Mouse (Mus musculus) heart, postnatal 0 days (tissue): ENCODE measurements around the gene Cd24a. TPM values are rescaled to one million over a fixed set of nuclear protein-coding genes. Genes with fewer than 3 reads are reported as not detected.

Experiments used
- ATAC-seq: fragments of 200-750 bp; cut with Nextera tagmentation; 2 replicates; pipeline ENCODE4 v1.8.0; 2017; ENCODE audit warnings: low read depth, moderate number of reproducible peaks, moderate library complexity; ENCODE audit not compliant: insufficient read depth
- DNase-seq: peaks from one replicate; pipeline ENCODE4 v3.0.0-alpha.2; 2016; ENCODE audit warnings: low spot score
- H3K27ac ChIP-seq: fragments of 300-500 bp; sonication (generic); 2 replicates; pipeline ENCODE4 v1.5.1; 2014; ENCODE audit warnings: low read depth, mild to moderate bottlenecking
- H3K27me3 ChIP-seq: fragments of 300-500 bp; sonication (generic); 2 replicates; pipeline ENCODE4 v1.6.1; 2014; ENCODE audit warnings: low read length, mixed read lengths; ENCODE audit not compliant: control insufficient read depth, insufficient read depth
- H3K36me3 ChIP-seq: fragments of 300-500 bp; sonication (generic); replicated peaks from 2 replicates; pipeline ENCODE4 v1.6.1; 2014; ENCODE audit warnings: low read length, mixed read lengths; ENCODE audit not compliant: control insufficient read depth, insufficient read depth
- H3K4me1 ChIP-seq: fragments of 300-500 bp; sonication (generic); 2 replicates; pipeline ENCODE4 v1.6.1; 2014; ENCODE audit warnings: antibody characterized with exemption; ENCODE audit not compliant: control insufficient read depth, insufficient read depth
- H3K4me2 ChIP-seq: fragments of 300-500 bp; sonication (generic); 2 replicates; pipeline ENCODE4 v1.6.1; 2014; ENCODE audit warnings: low read depth, mild to moderate bottlenecking, low read length, moderate library complexity
- H3K4me3 ChIP-seq: fragments of 300-500 bp; sonication (generic); 2 replicates; pipeline ENCODE4 v1.5.1; 2014; ENCODE audit warnings: low read depth, low read length
- H3K9ac ChIP-seq: fragments of 300-500 bp; sonication (generic); replicated peaks from 2 replicates; pipeline ENCODE4 v1.6.1; 2014; ENCODE audit warnings: low read depth, low read length, mixed read lengths
- H3K9me3 ChIP-seq: fragments of 300-500 bp; sonication (generic); replicated peaks from 2 replicates; pipeline ENCODE4 v1.6.1; 2016; ENCODE audit warnings: low read length; ENCODE audit not compliant: control insufficient read depth
- CTCF ChIP-seq: IDR thresholded peaks from 2 replicates; pipeline ENCODE4 v1.5.1; 2016; ENCODE audit warnings: antibody characterized with exemption, control low read depth, low read depth
- EP300 ChIP-seq: IDR thresholded peaks from 2 replicates; pipeline ENCODE4 v1.6.1; 2016; ENCODE audit warnings: antibody characterized with exemption, low read depth
- WGBS: fragments of 180-500 bp; shearing (Covaris S2); extraction: QIAGEN DNeasy Blood & Tissue Kit; methylation state at CpG from one replicate; pipeline ENCODE4 v1.1.7; 2014; 5-methylcytosine and 5-hydroxymethylcytosine counted together
- polyA plus RNA-seq: library from polyadenylated mRNA; unstranded; fragments of >200 nt; fragmentation: Nextera tagmentation; extraction: Ambion mirVana; gene quantifications from 2 replicates; pipeline ENCODE4 v1.2.1, GENCODE M21; 2015
- total RNA-seq: library from RNA; depleted of rRNA; stranded (reverse); fragments of >200 nt; gene quantifications from 2 replicates; pipeline ENCODE4 v1.2.3, GENCODE M21; 2014; ENCODE audit warnings: low replicate concordance

Cd24a gene
- total and polyA plus RNA-seq, 2 experiments from 2014 or later, result 32.9 to 62.2 TPM

GRCm38 (mm10) chr10:43619939-43620338 is 41.9 kb downstream of the Cd24a start:
- no peak for DNase-seq
- ATAC-seq, result no peak
- no peak overlapping the region for H3K4me2 ChIP-seq
- TF ChIP-seq EP300, result no peak
- no peak for TF ChIP-seq CTCF
- 76% methylated on average over 2 of the region's 2 CpGs for WGBS
- H3K27ac ChIP-seq, result no peak overlapping the region
- no peak overlapping the region for H3K9ac ChIP-seq
- H3K4me3 ChIP-seq, result no peak overlapping the region
- H3K36me3 ChIP-seq, result no peaks in the 10 kb centered on the region
- H3K9me3 ChIP-seq, result no peaks in the 10 kb centered on the region
- no peaks in the 10 kb centered on the region for H3K27me3 ChIP-seq
- H3K4me1 ChIP-seq, result no peaks in the 10 kb centered on the region

GRCm38 (mm10) chr10:43623510-43623909 is 45.4 kb downstream of the Cd24a start:
- WGBS, result 84% methylated on average over 8 of the region's 8 CpGs
- TF ChIP-seq EP300 (no peak), CTCF (no peak)

DNA sequence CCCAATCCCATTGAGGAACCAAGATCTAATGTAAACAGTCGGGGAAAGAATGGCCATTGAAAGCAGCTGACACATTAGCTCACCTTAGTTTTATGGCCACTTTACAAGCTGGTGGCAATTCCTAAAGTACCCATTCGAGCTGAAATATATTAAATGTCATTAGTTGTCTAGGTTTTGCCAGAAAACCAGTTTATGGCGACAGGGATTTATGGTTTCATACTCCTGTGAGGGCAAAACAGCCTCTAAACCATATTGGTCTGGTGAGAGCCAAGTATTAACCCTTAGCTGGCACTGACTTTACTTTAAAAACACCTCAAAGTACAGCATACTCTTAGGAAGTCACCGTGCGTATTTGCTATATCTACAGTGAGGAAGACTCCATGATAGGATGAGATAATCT is 46.3 kb downstream of the Cd24a start:
- DNase-seq, result no peak
- whole genome bisulfite sequencing, result 76% methylated on average over 5 of the region's 5 CpGs
- H3K4me1 ChIP-seq, result no peaks in the 10 kb centered on the region
- no peak overlapping the region for H3K27ac ChIP-seq
- ATAC-seq, result no peak
- H3K36me3 ChIP-seq, result no peaks in the 10 kb centered on the region
- no peaks in the 10 kb centered on the region for H3K9me3 ChIP-seq
- H3K4me2 ChIP-seq, result no peak overlapping the region
- no peak overlapping the region for H3K4me3 ChIP-seq
- no peak overlapping the region for H3K9ac ChIP-seq
- TF ChIP-seq EP300, result no peak
- no peak for TF ChIP-seq CTCF
- no peaks in the 10 kb centered on the region for H3K27me3 ChIP-seq

More at GRCm38 (mm10) chr10:43623510-43623909, 45.4 kb downstream of the Cd24a start:
- Histone ChIP-seq H3K4me2 (no peak overlapping the region), H3K36me3 (no peaks in the 10 kb centered on the region), H3K4me3 (no peak overlapping the region), H3K27me3 (no peaks in the 10 kb centered on the region), H3K27ac (no peak overlapping the region), H3K4me1 (no peaks in the 10 kb centered on the region), H3K9ac (no peak overlapping the region), H3K9me3 (no peaks in the 10 kb centered on the region)
- DNase-seq, result no peak
- ATAC-seq, result no peak

- 61% methylated on average over 2 of the region's 2 CpGs for WGBS
- no peak overlapping the region for H3K9ac ChIP-seq
- no peaks in the 10 kb centered on the region for H3K36me3 ChIP-seq
- no peaks in the 10 kb centered on the region for H3K4me1 ChIP-seq
- DNase-seq (no peak), ATAC-seq (no peak)
- H3K9me3 ChIP-seq, result no peaks in the 10 kb centered on the region
- H3K27me3 ChIP-seq, result no peaks in the 10 kb centered on the region
- no peak overlapping the region for H3K4me3 ChIP-seq
- H3K4me2 ChIP-seq, result no peak overlapping the region
- TF ChIP-seq CTCF, result no peak
- TF ChIP-seq EP300, result no peak
- H3K27ac ChIP-seq, result no peak overlapping the region
Measured at GRCm38 (mm10) chr10:43624791-43625398, 46.8 kb downstream of the Cd24a start.

DNA sequence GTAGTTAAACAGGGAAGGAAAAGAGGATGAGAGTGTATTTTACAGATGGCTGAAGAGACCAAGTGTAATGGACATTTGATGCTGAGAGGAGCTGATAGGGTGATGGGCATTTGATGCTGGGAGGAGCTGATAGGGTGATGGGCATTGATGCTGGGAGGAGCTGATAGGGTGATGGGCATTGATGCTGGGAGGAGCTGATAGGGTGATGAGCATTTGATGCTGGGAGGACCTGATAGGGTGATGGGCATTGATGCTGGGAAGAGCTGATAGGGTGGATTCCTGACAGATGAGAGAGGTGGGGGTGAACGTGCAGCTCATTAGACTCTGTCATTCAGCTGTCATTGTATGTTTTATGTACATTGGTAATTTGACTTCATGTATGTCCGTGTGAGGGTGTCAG is 47.5 kb downstream of the Cd24a start:
- no peaks in the 10 kb centered on the region for H3K36me3 ChIP-seq
- H3K4me2 ChIP-seq, result no peak overlapping the region
- no peaks in the 10 kb centered on the region for H3K4me1 ChIP-seq
- no peak for DNase-seq
- no peak for TF ChIP-seq CTCF
- TF ChIP-seq EP300, result no peak
- no peak overlapping the region for H3K9ac ChIP-seq
- H3K27me3 ChIP-seq, result no peaks in the 10 kb centered on the region
- H3K27ac ChIP-seq, result no peak overlapping the region
- H3K4me3 ChIP-seq, result no peak overlapping the region
- ATAC-seq, result no peak
- 57% methylated on average over 2 of the region's 2 CpGs for WGBS
- H3K9me3 ChIP-seq, result no peaks in the 10 kb centered on the region

GRCm38 (mm10) chr10:43629216-43629615 is 51.1 kb downstream of the Cd24a start:
- DNase-seq (no peak), ATAC-seq (no peak)
- Histone ChIP-seq H3K4me2 (no peak overlapping the region), H3K27ac (no peak overlapping the region), H3K4me3 (no peak overlapping the region), H3K9ac (no peak overlapping the region), H3K4me1 (no peaks in the 10 kb centered on the region), H3K27me3 (no peaks in the 10 kb centered on the region), H3K36me3 (no peaks in the 10 kb centered on the region), H3K9me3 (no peaks in the 10 kb centered on the region)
- TF ChIP-seq EP300 (no peak), CTCF (no peak)
- WGBS, result 61% methylated on average over 5 of the region's 5 CpGs
